Mouse (Mus musculus) hindbrain, embryonic 11.5 days (tissue): ENCODE measurements around the gene Mettl16. TPM values are rescaled to one million over a fixed set of nuclear protein-coding genes. Genes with fewer than 3 reads are reported as not detected.

ENCODE experiments used
- ATAC-seq: fragments of 200-750 bp; cut with Nextera tagmentation; 2 replicates; pipeline ENCODE4 v1.8.0; 2017; ENCODE audit warnings: mild to moderate bottlenecking, moderate TSS enrichment, moderate library complexity; ENCODE audit not compliant: low FRiP score
- DNase-seq: peaks from one replicate; pipeline ENCODE4 v3.0.0-alpha.2; 2015; ENCODE audit warnings: low spot score
- H3K27ac ChIP-seq: fragments of 300-500 bp; sonication (generic); 2 replicates; pipeline ENCODE4 v1.5.1; 2014; ENCODE audit warnings: mild to moderate bottlenecking, low read depth, low read length
- H3K27me3 ChIP-seq: fragments of 300-500 bp; sonication (generic); 2 replicates; pipeline ENCODE4 v1.6.1; 2014; ENCODE audit warnings: mild to moderate bottlenecking, low read length, moderate library complexity, mixed read lengths; ENCODE audit not compliant: control insufficient read depth, insufficient read depth
- H3K36me3 ChIP-seq: fragments of 300-500 bp; sonication (generic); 2 replicates; pipeline ENCODE4 v1.6.1; 2014; ENCODE audit warnings: mild to moderate bottlenecking, low read length, moderate library complexity, mixed read lengths; ENCODE audit not compliant: control insufficient read depth, insufficient read depth
- H3K4me1 ChIP-seq: fragments of 300-500 bp; sonication (generic); replicated peaks from 2 replicates; pipeline ENCODE4 v1.6.1; 2014; ENCODE audit warnings: low read length, mixed read lengths; ENCODE audit not compliant: control insufficient read depth, insufficient read depth
- H3K4me2 ChIP-seq: fragments of 300-500 bp; sonication (generic); replicated peaks from 2 replicates; pipeline ENCODE4 v1.6.1; 2014; ENCODE audit warnings: mild to moderate bottlenecking, low read depth, low read length
- H3K4me3 ChIP-seq: fragments of 300-500 bp; sonication (generic); 2 replicates; pipeline ENCODE4 v1.5.1; 2014; ENCODE audit warnings: low read depth, low read length
- H3K9ac ChIP-seq: fragments of 300-500 bp; sonication (generic); 2 replicates; pipeline ENCODE4 v1.6.1; 2014; ENCODE audit warnings: low read depth, low read length
- H3K9me3 ChIP-seq: fragments of 300-500 bp; sonication (generic); 2 replicates; pipeline ENCODE4 v1.6.1; 2016; ENCODE audit warnings: low read length; ENCODE audit not compliant: control insufficient read depth
- WGBS: fragments of 180-500 bp; shearing (Covaris S2); extraction: QIAGEN DNeasy Blood & Tissue Kit; methylation state at CpG from one replicate; pipeline ENCODE4 v1.1.7; 2014; 5-methylcytosine and 5-hydroxymethylcytosine counted together
- polyA plus RNA-seq: library from polyadenylated mRNA; unstranded; fragments of >200 nt; fragmentation: Nextera tagmentation; extraction: Ambion mirVana; gene quantifications from 2 replicates; pipeline ENCODE4 v1.2.1, GENCODE M21; 2014

The Mettl16 gene
- polyA plus RNA-seq, 1 experiment from 2014 or later = 45.0 TPM

DNA sequence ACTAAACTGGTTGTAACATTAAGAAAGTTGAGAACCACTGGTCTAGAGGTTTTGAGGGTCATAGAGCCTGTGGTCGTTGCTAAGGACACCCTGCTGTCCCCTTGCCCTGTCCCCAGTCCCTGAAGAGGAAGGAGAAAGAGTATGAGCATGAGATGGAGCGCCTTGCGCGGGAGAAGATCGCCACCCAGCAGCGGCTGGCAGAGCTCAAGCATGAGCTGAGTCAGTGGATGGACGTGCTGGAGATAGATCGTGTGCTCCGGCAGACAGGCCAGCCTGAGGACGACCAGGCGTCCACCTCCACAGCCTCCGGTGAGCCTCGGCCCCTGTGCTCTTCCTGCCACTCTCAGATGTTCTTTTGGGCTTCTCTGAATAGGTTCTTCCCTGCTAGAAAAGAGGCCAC is 71.4 kb downstream of the Mettl16 start:
- Histone ChIP-seq H3K27ac (no peak overlapping the region), H3K4me1 (peaks cover 6% of the 10 kb centered on the region), H3K4me3 (no peak overlapping the region), H3K36me3 (no peaks in the 10 kb centered on the region), H3K4me2 (no peak overlapping the region), H3K9ac (no peak overlapping the region), H3K9me3 (no peaks in the 10 kb centered on the region), H3K27me3 (no peaks in the 10 kb centered on the region)
- no peak for ATAC-seq
- 90% methylated on average over 13 of the region's 13 CpGs for WGBS
- no peak for DNase-seq

DNA sequence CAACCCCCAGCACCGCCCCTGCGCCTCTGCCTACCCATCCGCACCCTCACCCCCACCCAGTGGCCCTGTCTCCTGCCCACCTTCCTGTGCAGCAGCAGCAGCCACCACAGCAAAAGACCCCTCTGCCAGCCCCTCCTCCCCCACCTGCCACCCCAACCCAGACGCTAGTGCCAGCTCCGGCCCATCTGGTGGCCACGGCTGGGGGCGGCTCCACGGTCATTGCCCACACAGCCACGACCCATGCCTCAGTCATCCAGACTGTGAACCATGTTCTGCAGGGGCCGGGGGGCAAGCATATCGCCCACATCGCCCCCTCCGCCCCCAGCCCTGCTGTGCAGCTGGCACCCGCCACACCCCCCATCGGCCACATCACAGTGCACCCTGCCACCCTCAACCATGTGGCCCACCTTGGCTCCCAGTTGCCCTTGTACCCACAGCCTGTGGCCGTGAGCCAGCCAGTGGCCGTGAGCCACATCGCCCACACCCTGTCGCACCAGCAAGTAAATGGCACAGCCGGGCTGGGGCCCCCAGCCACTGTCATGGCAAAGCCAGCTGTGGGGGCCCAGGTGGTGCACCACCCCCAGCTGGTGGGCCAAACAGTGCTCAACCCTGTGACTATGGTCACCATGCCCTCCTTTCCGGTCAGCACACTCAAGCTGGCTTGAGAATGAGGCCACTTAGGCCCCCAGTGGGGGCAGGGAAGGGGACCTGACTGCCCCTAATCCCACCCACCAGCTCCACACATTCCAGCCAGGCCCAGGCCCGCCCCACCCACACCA is 72.2 kb downstream of the Mettl16 start:
- Histone ChIP-seq H3K27ac (no peak overlapping the region), H3K9me3 (no peaks in the 10 kb centered on the region), H3K4me1 (peaks cover under 1% of the 10 kb centered on the region; the same call in 1 of the 2 replicates), H3K36me3 (no peaks in the 10 kb centered on the region), H3K27me3 (no peaks in the 10 kb centered on the region), H3K4me2 (no peak overlapping the region), H3K9ac (no peak overlapping the region), H3K4me3 (no peak overlapping the region)
- DNase-seq = no peak
- 90% methylated on average over 22 of the region's 22 CpGs for WGBS
- no peak for ATAC-seq

DNA sequence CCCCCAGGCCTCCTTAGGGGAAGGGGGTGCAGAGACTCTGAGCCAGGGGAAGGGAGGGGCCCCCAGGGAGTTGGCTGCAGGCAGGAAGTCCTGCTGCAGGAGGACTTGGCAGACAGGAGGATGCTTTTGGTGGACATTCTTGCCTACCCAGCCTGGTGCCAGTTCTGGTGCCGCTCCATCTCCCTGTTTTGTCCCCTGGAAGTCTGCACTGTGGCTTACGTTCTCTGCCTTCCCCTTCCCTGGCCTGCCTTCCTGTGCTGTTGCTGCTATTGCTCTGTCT is 72.7 kb downstream of the Mettl16 start:
- Histone ChIP-seq H3K36me3 (no peaks in the 10 kb centered on the region), H3K27me3 (no peaks in the 10 kb centered on the region), H3K4me1 (no peaks in the 10 kb centered on the region; the same call in 1 of the 2 replicates), H3K4me2 (no peak overlapping the region), H3K9me3 (no peaks in the 10 kb centered on the region), H3K27ac (no peak overlapping the region), H3K9ac (no peak overlapping the region), H3K4me3 (no peak overlapping the region)
- DNase-seq (no peak), ATAC-seq (no peak)
- WGBS = 81% methylated on average over 2 of the region's 2 CpGs

DNA sequence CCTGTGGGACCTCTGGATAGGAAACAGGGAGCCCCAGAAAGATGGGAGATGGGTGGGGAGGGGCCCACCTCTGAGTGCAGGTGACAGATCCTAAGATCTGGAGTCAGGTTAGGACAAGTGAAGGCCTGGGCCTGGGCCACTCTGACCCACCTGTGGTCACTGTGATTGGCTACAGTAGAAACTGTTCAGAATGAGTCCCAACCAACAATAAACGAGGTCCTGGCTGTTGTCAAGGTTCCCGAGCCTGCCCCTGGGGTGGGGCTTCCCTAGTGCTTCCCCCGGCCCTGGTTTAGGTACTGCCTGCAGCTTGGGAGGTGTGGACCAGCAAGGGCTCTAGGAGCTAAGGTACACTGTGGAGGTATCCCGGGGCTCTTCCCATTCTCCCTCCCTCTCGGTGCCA is 73.1 kb downstream of the Mettl16 start:
- H3K9me3 ChIP-seq = no peaks in the 10 kb centered on the region
- ATAC-seq (no peak), DNase-seq (no peak)
- 70% methylated on average over 5 of the region's 5 CpGs for WGBS
- no peak overlapping the region for H3K27ac ChIP-seq
- no peak overlapping the region for H3K4me3 ChIP-seq
- no peaks in the 10 kb centered on the region for H3K36me3 ChIP-seq
- H3K4me2 ChIP-seq = no peak overlapping the region
- no peaks in the 10 kb centered on the region for H3K27me3 ChIP-seq
- no peaks in the 10 kb centered on the region; the same call in 1 of the 2 replicates for H3K4me1 ChIP-seq
- H3K9ac ChIP-seq = no peak overlapping the region

DNA sequence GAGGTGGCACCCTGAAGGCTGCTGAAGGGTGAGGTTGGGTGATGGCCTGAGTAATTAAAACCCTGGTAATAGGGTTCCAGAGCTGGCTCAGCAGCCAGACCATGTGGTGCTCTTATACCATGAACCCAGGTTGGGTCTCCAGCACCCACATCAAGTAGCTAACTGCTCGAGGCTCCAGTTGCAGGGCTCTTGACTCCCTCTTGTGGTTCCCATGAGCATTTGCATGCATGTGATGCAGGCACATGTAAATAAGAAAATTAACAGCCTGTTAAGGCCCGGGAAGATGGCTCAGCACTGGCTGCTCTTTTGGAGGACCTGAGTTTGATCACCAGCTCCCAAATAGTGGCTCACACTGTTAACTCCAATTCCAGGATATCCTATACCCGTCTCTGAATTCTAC is 75.2 kb downstream of the Mettl16 start:
- H3K4me1 ChIP-seq = no peaks in the 10 kb centered on the region; the same call in 1 of the 2 replicates
- no peak overlapping the region for H3K27ac ChIP-seq
- 81% methylated on average over 3 of the region's 3 CpGs for WGBS
- no peak overlapping the region for H3K4me2 ChIP-seq
- no peaks in the 10 kb centered on the region for H3K9me3 ChIP-seq
- no peak overlapping the region for H3K9ac ChIP-seq
- no peaks in the 10 kb centered on the region for H3K36me3 ChIP-seq
- no peak for DNase-seq
- ATAC-seq = no peak
- no peaks in the 10 kb centered on the region for H3K27me3 ChIP-seq
- no peak overlapping the region for H3K4me3 ChIP-seq

DNA sequence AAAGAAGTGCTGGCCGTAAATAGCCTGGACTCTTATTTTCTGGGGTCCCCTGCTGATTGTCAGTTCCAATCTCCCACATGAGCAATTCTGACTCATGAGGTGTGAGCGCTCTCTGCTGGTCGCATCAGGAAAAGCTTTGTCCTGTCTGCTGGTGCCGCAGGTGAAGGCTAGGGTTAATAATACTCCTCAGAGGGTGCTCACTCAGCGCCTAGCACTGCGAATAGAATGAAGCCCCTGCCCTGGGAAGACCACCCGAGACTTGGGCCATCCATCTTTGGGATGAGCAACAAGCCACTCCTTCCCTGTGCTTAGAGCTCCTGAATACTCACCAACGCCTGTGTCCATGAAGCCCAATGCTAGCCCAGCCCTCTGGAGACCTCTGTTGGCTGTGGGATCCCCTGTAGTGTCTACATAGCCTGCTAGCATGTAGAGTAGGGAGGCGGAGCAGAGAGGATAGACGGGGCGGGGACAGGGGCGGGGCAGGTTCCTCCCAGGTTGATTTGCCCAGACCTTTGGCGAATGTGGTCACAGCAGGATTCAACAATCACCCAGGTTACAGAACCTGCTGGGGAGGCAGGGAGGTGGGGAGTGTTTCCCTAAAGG is 77.4 kb downstream of the Mettl16 start:
- Histone ChIP-seq H3K9ac (no peak overlapping the region), H3K4me2 (no peak overlapping the region), H3K36me3 (no peaks in the 10 kb centered on the region)

DNA sequence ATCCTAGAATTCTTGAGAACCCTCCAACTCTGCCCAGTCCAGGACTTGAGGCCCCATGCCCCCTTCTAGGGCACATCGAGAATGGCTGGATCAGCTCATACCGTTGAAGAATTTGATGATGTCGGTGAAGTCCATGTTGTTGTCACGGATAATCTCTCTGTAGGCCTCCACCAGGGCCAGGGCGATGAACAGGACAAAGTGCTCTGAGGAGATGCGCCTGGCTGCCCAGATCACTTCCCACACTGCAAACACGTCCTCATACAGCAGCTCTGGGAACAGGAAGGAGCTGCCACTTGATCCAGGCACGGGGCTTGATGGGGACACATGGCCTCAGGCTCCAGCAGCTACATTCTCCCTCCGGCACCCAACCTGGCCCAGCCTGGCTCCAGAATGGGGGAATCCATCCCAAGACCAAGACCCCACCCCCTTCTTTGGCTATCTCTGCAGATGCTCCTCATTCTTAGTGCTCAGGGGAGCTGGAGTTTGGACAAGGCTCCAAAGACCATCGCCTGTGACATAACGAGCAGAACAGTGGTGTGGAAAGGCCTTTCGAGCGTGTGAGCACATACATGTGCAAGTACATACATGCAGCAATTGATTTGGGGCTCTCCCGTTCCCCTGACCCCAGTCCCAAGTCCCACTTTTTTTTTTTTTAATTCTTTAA is 80.5 kb downstream of the Mettl16 start:
- Histone ChIP-seq H3K4me1 (no peaks in the 10 kb centered on the region), H3K4me3 (no peak overlapping the region), H3K9ac (no peak overlapping the region), H3K27me3 (no peaks in the 10 kb centered on the region), H3K4me2 (no peak overlapping the region), H3K9me3 (no peaks in the 10 kb centered on the region), H3K27ac (no peak overlapping the region), H3K36me3 (no peaks in the 10 kb centered on the region)
- ATAC-seq (no peak), DNase-seq (no peak)
- 87% methylated on average over 14 of the region's 14 CpGs for WGBS

More for the DNA sequence above, 77.4 kb downstream of the Mettl16 start:
- no peaks in the 10 kb centered on the region for H3K27me3 ChIP-seq
- DNase-seq = peak; percentile 84
- WGBS = 4% methylated on average over 13 of the region's 13 CpGs
- ATAC-seq = peak; percentile 72
- no peaks in the 10 kb centered on the region for H3K9me3 ChIP-seq
- no peak overlapping the region for H3K4me3 ChIP-seq
- H3K27ac ChIP-seq = no peak overlapping the region
- no peaks in the 10 kb centered on the region for H3K4me1 ChIP-seq

DNA sequence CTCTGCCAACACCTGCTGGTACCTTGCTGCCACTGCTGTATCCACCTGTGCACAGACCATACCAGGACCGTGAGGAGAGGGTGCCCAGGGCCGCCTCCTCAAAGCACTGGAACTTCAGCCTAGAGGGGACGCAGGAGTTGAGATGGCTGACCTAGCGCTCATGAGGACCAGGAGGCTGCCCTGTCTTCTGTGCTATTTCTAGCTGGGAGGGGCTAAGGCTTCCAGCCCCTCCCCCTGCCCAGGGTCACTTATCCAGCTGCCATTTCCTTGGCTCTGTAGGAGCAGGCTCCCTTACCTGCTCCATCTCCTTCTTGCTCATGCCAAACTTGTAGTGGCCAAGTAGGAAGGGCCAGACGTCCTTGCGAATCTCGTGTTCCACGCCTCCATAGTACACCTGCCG is 87.1 kb downstream of the Mettl16 start:
- no peaks in the 10 kb centered on the region for H3K36me3 ChIP-seq
- no peak for ATAC-seq
- 85% methylated on average over 9 of the region's 9 CpGs for WGBS

DNA sequence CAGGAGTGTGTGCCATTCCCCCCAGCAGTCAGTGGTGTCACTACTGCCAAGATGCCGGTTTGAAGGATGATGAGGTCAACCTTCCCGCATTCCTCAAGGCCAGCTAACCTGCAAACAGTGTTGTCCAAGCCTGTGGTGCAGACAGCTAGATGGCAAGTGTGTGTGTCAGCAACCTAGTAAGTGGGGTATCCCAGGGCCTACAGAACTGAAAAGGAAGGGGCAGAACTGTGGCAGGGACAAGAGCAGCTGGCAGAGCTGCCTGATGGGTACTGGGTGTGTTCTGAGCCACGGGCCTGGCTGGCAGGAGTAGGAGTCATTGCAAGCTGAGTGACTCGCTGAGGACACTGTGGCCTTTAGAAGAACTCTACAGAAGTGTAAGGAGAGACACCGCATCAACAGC is 91.5 kb downstream of the Mettl16 start:
- H3K9me3 ChIP-seq = no peaks in the 10 kb centered on the region
- H3K36me3 ChIP-seq = no peaks in the 10 kb centered on the region
- WGBS = 85% methylated on average over 5 of the region's 5 CpGs
- H3K4me1 ChIP-seq = no peaks in the 10 kb centered on the region
- no peak overlapping the region for H3K27ac ChIP-seq
- no peak for ATAC-seq
- no peak for DNase-seq
- no peaks in the 10 kb centered on the region for H3K27me3 ChIP-seq
- no peak overlapping the region for H3K9ac ChIP-seq
- no peak overlapping the region for H3K4me3 ChIP-seq
- no peak overlapping the region for H3K4me2 ChIP-seq

More for the DNA sequence above, 87.1 kb downstream of the Mettl16 start:
- H3K27me3 ChIP-seq = no peaks in the 10 kb centered on the region
- no peak overlapping the region for H3K9ac ChIP-seq
- no peak overlapping the region for H3K27ac ChIP-seq
- H3K4me1 ChIP-seq = no peaks in the 10 kb centered on the region
- no peak for DNase-seq
- H3K4me2 ChIP-seq = no peak overlapping the region
- no peak overlapping the region for H3K4me3 ChIP-seq
- no peaks in the 10 kb centered on the region for H3K9me3 ChIP-seq
